Mouse (Mus musculus) splenic B cell, adult 2 months (primary cell): Measurements from ENCODE around the gene Snx14.

Experiments used
- DNase-seq: peaks from one replicate; pipeline ENCODE4 v3.0.0-alpha.2; 2011; ENCODE audit warnings: low read depth, low spot score
- H3K27me3 ChIP-seq: 2 replicates; pipeline ENCODE4 v1.6.1; 2012; ENCODE audit warnings: mild to moderate bottlenecking, low read length, moderate library complexity, mixed read lengths; ENCODE audit not compliant: control insufficient read depth, poor library complexity, insufficient read depth, severe bottlenecking
- H3K36me3 ChIP-seq: 2 replicates; pipeline ENCODE4 v1.6.1; 2012; ENCODE audit warnings: mild to moderate bottlenecking, low read length, moderate library complexity, mixed read lengths; ENCODE audit not compliant: control insufficient read depth, poor library complexity, insufficient read depth, severe bottlenecking

The Snx14 gene

DNA sequence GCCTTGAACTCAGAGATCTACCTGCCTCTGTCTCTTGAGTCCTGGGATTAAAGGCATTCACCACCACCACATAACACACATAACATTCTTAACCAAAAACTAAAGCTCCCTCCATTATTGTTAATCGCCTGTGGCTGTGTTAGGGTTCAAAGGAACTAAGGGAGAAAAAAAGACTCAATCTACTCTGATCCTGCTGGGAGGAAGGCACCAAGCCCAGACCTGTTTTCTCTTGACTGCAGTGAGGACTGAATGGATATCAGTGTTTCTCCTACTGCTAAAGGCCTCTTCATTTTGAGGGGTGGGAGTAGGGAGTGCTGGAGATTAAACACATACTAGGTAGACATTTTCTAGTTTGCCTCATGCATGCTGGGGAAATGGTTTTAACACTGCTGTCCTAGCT, 71.0 kb downstream of the Snx14 start:
- DNase-seq, result no peak
- Histone ChIP-seq H3K36me3 (no peaks in the 10 kb centered on the region), H3K27me3 (no peaks in the 10 kb centered on the region)

DNA sequence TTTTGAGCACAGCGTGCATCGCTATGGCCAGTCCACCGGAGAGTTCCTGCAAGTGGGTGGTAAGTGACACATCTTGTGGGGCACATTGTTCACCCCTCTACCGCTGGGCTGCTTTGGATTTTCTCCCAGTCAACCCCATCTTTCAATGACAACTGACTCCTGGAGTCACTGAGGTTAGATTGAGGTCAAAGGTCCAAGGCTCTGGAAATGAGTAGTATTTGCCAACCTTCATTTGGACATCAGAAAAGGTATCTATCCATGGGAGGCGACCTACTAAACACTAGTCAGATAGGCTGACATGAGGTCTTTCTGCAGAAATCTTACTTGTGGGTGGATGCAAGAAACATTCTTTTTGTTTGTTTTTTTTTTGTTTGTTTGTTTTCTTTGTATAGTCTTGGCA, 71.4 kb downstream of the Snx14 start:
- Histone ChIP-seq H3K27me3 (no peaks in the 10 kb centered on the region), H3K36me3 (no peaks in the 10 kb centered on the region)
- no peak for DNase-seq

- H3K36me3 ChIP-seq, result no peaks in the 10 kb centered on the region
- no peak for DNase-seq
- no peaks in the 10 kb centered on the region for H3K27me3 ChIP-seq
Measured at GRCm38 (mm10) chr9:88366819-88367218, 71.9 kb downstream of the Snx14 start.

DNA sequence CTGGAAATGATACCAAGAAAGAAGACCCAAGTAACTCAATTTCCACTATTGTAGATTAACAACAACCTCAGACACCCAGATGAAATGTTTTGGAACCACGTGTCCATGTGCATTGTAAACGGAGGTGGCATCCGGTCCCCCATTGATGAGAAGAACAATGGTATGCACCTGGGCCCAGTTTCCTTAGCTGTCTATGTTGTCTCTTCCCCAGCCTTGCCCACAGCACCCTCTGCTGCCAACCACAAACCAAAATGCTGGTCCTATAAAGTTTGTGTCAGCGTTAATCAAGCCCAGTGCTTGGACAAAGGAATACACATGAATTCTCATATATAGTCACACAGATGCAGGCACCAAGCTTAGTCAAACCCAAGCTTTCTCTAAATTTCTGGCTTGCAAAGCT, 72.5 kb downstream of the Snx14 start:
- peak; percentile 6 for DNase-seq
- Histone ChIP-seq H3K36me3 (no peaks in the 10 kb centered on the region), H3K27me3 (no peaks in the 10 kb centered on the region)

- H3K36me3 ChIP-seq, result no peaks in the 10 kb centered on the region
Measured at GRCm38 (mm10) chr9:88363102-88363501, 75.7 kb downstream of the Snx14 start.

GRCm38 (mm10) chr9:88362055-88362850, 76.5 kb downstream of the Snx14 start:
- Histone ChIP-seq H3K27me3 (no peaks in the 10 kb centered on the region), H3K36me3 (no peaks in the 10 kb centered on the region)
- no peak for DNase-seq

More at GRCm38 (mm10) chr9:88363102-88363501, 75.7 kb downstream of the Snx14 start:
- DNase-seq, result no peak
- no peaks in the 10 kb centered on the region for H3K27me3 ChIP-seq

- Histone ChIP-seq H3K27me3 (no peaks in the 10 kb centered on the region), H3K36me3 (no peaks in the 10 kb centered on the region)
- no peak for DNase-seq
Measured at GRCm38 (mm10) chr9:88361211-88361909, 77.4 kb downstream of the Snx14 start.

DNA sequence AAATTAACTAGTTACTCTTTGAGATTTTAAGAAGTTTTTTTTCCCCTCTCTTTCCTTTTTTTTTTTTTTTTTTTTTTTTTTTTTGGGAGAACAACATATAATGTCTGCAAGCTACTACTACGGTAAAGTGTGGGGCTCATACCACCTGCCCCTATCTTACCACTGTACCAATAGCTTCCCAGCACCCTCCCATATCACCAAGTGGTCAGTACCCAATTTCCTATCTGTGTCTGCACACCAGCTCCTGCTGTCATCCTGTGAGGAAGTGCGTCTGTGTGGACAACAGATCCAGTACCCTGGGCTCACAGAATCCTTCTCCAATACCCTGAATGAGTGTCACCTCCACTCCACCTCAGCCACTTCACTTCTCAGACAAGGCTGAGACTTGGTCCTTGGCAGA, 79.6 kb downstream of the Snx14 start:
- DNase-seq, result no peak
- Histone ChIP-seq H3K36me3 (no peaks in the 10 kb centered on the region), H3K27me3 (no peaks in the 10 kb centered on the region)

DNA sequence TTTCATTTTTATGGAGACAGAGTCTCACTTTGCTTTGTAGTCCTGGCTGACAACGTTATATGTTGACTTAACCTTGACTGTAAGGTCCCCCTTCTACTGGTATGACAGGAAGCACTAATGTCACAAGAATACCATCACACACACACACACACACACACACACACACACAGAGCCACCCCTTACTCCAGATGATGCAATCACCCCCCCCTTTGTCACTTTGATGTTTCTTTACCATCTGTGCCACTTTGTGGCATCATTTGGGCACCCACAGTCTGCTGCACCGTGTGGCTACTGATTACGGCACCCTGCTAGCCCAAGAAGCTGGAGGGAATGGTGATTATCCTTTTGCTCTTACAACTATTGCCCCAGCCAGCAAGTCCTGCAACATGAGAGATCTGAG, 81.6 kb downstream of the Snx14 start:
- Histone ChIP-seq H3K36me3 (no peaks in the 10 kb centered on the region), H3K27me3 (no peaks in the 10 kb centered on the region)
- no peak for DNase-seq

GRCm38 (mm10) chr9:88353459-88353858, 85.3 kb downstream of the Snx14 start:
- no peaks in the 10 kb centered on the region for H3K27me3 ChIP-seq
- no peak for DNase-seq
- H3K36me3 ChIP-seq, result no peaks in the 10 kb centered on the region

DNA sequence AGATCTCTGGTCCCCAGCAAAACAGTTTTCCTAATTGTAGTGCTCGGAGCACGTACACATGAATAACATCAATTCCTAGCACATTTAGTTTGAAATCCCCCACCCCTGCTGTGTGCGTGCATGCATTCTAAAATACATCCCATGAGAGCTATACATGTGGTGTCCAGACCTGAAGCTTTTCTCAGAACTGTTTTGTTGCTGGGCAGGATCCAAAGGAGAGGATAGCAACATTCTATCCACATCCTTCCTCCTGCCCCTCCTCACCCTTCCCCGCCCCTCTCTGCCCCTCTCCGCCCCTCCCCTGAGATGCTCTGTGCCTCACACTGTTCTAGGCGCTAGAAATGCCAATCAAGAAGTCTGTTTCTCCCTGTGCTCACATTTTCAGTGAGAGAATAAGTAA, 86.0 kb downstream of the Snx14 start:
- no peaks in the 10 kb centered on the region for H3K36me3 ChIP-seq
- no peaks in the 10 kb centered on the region for H3K27me3 ChIP-seq
- no peak for DNase-seq

DNA sequence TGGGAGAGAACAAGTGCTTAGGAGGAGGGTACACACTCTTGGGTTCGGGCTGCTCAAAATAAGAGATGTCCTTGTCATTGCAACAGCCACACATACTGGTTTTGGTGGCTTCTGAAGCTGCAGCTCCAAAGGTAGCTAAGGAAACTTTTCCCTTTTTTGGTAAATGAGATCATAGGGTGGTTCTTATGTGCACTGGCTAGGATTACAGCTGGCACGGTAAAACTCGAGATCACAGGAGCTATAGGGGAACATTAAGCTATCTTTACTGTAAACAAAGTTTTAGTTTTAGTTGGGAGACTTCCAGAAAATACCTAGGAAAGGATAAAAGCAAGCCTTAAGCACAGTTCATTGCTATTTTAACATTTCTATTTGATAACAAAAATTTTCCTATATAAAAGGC, 87.6 kb downstream of the Snx14 start:
- no peak for DNase-seq

GRCm38 (mm10) chr9:88350317-88350716, 88.4 kb downstream of the Snx14 start:
- Histone ChIP-seq H3K27me3 (no peaks in the 10 kb centered on the region), H3K36me3 (no peaks in the 10 kb centered on the region)
- DNase-seq, result no peak

More for the DNA sequence above, 87.6 kb downstream of the Snx14 start:
- Histone ChIP-seq H3K36me3 (no peaks in the 10 kb centered on the region), H3K27me3 (no peaks in the 10 kb centered on the region)

- DNase-seq, result no peak
- Histone ChIP-seq H3K36me3 (no peaks in the 10 kb centered on the region), H3K27me3 (no peaks in the 10 kb centered on the region)
Measured at GRCm38 (mm10) chr9:88348623-88349022, 90.1 kb downstream of the Snx14 start.

DNA sequence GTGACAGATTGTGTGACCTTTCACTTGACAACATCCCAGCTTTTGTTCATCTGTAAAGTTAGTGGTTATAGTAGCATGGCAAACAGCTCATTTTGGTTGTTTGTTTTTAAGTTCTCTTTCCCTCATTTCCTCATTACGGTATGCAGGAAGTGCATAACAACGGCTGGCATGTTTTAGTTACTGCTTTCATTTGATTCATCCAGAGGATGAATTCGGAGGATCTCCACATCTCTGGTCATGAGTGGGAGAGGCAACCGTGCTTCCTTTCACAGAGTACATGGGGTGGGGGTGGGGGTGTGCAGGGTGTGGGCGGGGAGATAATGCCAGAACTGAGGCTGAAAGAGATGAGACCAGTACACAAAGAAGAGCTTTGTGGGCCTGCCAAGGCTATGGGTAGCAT, 91.9 kb downstream of the Snx14 start:
- Histone ChIP-seq H3K27me3 (no peaks in the 10 kb centered on the region), H3K36me3 (no peaks in the 10 kb centered on the region)
- DNase-seq, result no peak
